Mouse (Mus musculus) limb, embryonic 11.5 days (tissue): ENCODE measurements around the gene Ccr4. TPM values are rescaled to one million over a fixed set of nuclear protein-coding genes. Genes with fewer than 3 reads are reported as not detected.

ENCODE experiments used
- ATAC-seq: fragments of 200-750 bp; cut with Nextera tagmentation; 2 replicates; pipeline ENCODE4 v1.8.0; 2017; ENCODE audit warnings: low read depth; ENCODE audit not compliant: insufficient number of reproducible peaks, low FRiP score, low TSS enrichment
- DNase-seq: peaks from one replicate; pipeline ENCODE4 v3.0.0-alpha.2; 2015; ENCODE audit warnings: low spot score
- H3K27ac ChIP-seq: fragments of 300-500 bp; sonication (generic); replicated peaks from 2 replicates; pipeline ENCODE4 v1.5.1; 2014; ENCODE audit warnings: low read depth, mild to moderate bottlenecking, low read length
- H3K27me3 ChIP-seq: fragments of 300-500 bp; sonication (generic); 2 replicates; pipeline ENCODE4 v1.6.1; 2014; ENCODE audit warnings: mild to moderate bottlenecking, low read length, mixed read lengths; ENCODE audit not compliant: control insufficient read depth, insufficient read depth
- H3K36me3 ChIP-seq: fragments of 300-500 bp; sonication (generic); 2 replicates; pipeline ENCODE4 v1.6.1; 2014; ENCODE audit warnings: mild to moderate bottlenecking, low read length, moderate library complexity, mixed read lengths; ENCODE audit not compliant: control insufficient read depth, insufficient read depth
- H3K4me1 ChIP-seq: fragments of 300-500 bp; sonication (generic); 2 replicates; pipeline ENCODE4 v1.6.1; 2014; ENCODE audit warnings: low read length, mixed read lengths; ENCODE audit not compliant: control insufficient read depth, insufficient read depth
- H3K4me2 ChIP-seq: fragments of 300-500 bp; sonication (generic); 2 replicates; pipeline ENCODE4 v1.6.1; 2014; ENCODE audit warnings: low read depth, mild to moderate bottlenecking, moderate library complexity; ENCODE audit not compliant: severe bottlenecking
- H3K4me3 ChIP-seq: fragments of 300-500 bp; sonication (generic); 2 replicates; pipeline ENCODE4 v1.5.1; 2014; ENCODE audit warnings: low read depth, low read length
- H3K9ac ChIP-seq: fragments of 300-500 bp; sonication (generic); 2 replicates; pipeline ENCODE4 v1.6.1; 2014; ENCODE audit warnings: mild to moderate bottlenecking, low read length
- H3K9me3 ChIP-seq: fragments of 300-500 bp; sonication (generic); 2 replicates; pipeline ENCODE4 v1.6.1; 2016; ENCODE audit warnings: low read length; ENCODE audit not compliant: control insufficient read depth
- WGBS: fragments of 180-500 bp; shearing (Covaris S2); extraction: QIAGEN DNeasy Blood & Tissue Kit; methylation state at CpG from one replicate; pipeline ENCODE4 v1.1.7; 2014; 5-methylcytosine and 5-hydroxymethylcytosine counted together
- polyA plus RNA-seq: library from polyadenylated mRNA; unstranded; fragments of >200 nt; fragmentation: Nextera tagmentation; extraction: Ambion mirVana; gene quantifications from 2 replicates; pipeline ENCODE4 v1.2.1, GENCODE M21; 2014

Ccr4 gene
- polyA plus RNA-seq, 1 experiment from 2014 or later = 0.08 TPM

DNA sequence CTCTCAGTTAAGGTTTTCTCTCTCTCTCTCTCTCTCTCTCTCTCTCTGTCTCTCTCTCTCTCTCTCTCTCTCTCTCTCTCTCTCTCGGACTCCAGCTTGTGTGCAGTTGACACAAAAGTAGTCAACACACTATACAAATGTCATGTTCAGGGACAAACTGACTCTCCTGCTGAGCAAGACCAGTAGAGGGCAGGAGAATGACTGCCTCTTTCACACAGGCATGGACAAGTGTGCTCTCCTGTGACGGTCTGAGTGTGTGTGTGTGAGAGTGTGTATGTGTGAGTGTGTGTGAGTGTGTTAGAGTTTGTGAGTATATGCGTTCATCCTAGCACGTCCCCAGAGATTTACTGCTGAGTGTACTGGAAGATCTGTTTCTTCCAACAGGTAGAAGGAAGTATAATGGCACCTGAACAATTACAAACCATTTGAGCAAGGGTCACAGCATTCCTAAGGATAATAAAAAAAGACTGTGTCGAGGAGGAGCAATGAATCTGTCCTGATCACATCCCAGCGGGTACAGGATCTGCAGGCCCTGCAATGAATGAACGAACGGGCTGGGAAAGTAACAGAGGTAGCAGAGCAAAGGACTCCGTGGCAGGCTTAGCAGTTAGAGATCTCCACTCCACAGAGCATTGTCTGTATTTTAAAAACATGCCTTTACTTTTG, 14.2 kb upstream of the Ccr4 start:
- 60% methylated on average over 9 of the region's 9 CpGs for WGBS
- H3K4me2 ChIP-seq = no peak overlapping the region
- DNase-seq = no peak
- H3K27me3 ChIP-seq = no peaks in the 10 kb centered on the region
- peaks cover 9% of the 10 kb centered on the region for H3K36me3 ChIP-seq
- H3K4me1 ChIP-seq = no peaks in the 10 kb centered on the region
- no peak overlapping the region for H3K27ac ChIP-seq
- no peak overlapping the region for H3K9ac ChIP-seq
- no peak for ATAC-seq
- H3K4me3 ChIP-seq = no peak overlapping the region
- H3K9me3 ChIP-seq = peaks cover 2% of the 10 kb centered on the region; the same call in 1 of the 2 replicates

DNA sequence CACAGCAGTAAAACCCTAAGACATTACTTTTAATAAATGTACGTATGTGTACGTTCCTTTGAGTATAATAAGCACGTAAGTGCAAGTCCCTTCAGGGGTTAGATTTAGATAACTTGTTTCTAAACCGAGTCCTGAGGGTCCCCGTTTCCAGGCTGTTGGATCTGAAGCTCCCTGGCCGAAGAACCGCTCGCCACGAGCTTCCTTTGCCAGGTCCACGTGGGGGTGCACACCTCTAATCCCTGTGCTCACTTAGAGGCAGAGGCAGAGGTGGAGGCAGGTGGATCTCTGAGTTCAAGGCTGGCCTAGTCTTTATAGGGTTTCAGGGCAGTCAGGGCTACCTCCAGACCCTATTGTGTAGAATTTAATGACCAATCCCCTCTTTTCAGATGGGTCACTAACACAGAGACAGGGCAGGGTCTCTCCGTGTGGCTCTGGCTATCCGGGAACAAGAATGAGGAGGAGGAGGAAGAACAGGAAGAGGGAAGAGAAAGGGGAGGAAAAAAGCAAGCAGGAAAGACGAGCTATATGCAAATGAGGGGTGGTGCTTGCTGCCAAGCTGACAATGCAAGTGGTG, 13.3 kb upstream of the Ccr4 start:
- H3K36me3 ChIP-seq = peaks cover 19% of the 10 kb centered on the region
- no peak for ATAC-seq
- no peaks in the 10 kb centered on the region for H3K4me1 ChIP-seq
- WGBS = 86% methylated on average over 13 of the region's 13 CpGs
- H3K27ac ChIP-seq = no peak overlapping the region
- no peak overlapping the region for H3K9ac ChIP-seq
- no peak for DNase-seq
- no peaks in the 10 kb centered on the region for H3K27me3 ChIP-seq
- no peak overlapping the region for H3K4me3 ChIP-seq
- H3K4me2 ChIP-seq = no peak overlapping the region
- H3K9me3 ChIP-seq = peaks cover 11% of the 10 kb centered on the region

GRCm38 (mm10) chr9:114515364-114515763, 10.6 kb upstream of the Ccr4 start, which contains the start of gene C130032M10Rik:
C130032M10Rik (plus strand) TSS chr9:114515697.
- H3K4me3 ChIP-seq = no peak within 1 kb of the TSS
- H3K36me3 ChIP-seq = peaks cover 32% of the 10 kb centered on the region
- ATAC-seq = no peak
- no peak within 1 kb of the TSS for H3K27ac ChIP-seq
- H3K4me2 ChIP-seq = no peak within 1 kb of the TSS
- no peak within 1 kb of the TSS for H3K9ac ChIP-seq
- no peaks in the 10 kb centered on the region for H3K27me3 ChIP-seq
- no peaks in the 10 kb centered on the region for H3K4me1 ChIP-seq
- WGBS = 90% methylated on average over 11 of the region's 11 CpGs
- DNase-seq = no peak
- peaks cover 17% of the 10 kb centered on the region for H3K9me3 ChIP-seq

GRCm38 (mm10) chr9:114512831-114513230, 8.1 kb upstream of the Ccr4 start:
- Histone ChIP-seq H3K4me2 (no peak overlapping the region), H3K9ac (no peak overlapping the region), H3K9me3 (peaks cover 17% of the 10 kb centered on the region), H3K4me3 (no peak overlapping the region), H3K27me3 (no peaks in the 10 kb centered on the region), H3K4me1 (no peaks in the 10 kb centered on the region), H3K27ac (no peak overlapping the region), H3K36me3 (peaks cover 32% of the 10 kb centered on the region)
- 96% methylated on average over 21 of the region's 21 CpGs for WGBS
- DNase-seq (no peak), ATAC-seq (no peak)

- Histone ChIP-seq H3K9ac (no peak overlapping the region), H3K27ac (no peak overlapping the region), H3K9me3 (peaks cover 17% of the 10 kb centered on the region), H3K36me3 (peaks cover 30% of the 10 kb centered on the region), H3K4me3 (no peak overlapping the region), H3K27me3 (no peaks in the 10 kb centered on the region), H3K4me1 (no peaks in the 10 kb centered on the region), H3K4me2 (no peak overlapping the region)
- DNase-seq (no peak), ATAC-seq (no peak)
- WGBS = 93% methylated on average over 9 of the region's 9 CpGs
Observed at GRCm38 (mm10) chr9:114509785-114510184, 5.1 kb upstream of the Ccr4 start.

DNA sequence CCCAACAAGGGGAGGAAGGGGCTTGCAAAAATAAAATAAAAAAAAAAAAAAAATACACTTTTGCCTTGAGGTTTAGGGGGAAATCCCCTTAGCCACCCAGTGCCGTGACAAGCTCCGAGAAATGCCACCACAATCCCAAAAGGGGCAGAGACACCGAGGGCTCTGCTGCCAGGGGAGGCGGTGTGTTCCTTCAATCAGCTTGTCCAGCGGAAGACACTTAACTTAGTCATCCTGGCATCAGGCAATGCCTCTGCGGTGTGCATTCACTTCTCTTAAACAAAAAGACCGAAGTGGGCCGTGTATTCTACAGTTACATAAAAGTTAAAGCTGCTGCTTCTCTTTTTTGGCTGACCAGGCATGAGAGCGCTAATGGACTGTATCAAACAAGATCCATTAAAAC, 2.7 kb upstream of the Ccr4 start:
- Histone ChIP-seq H3K27me3 (no peaks in the 10 kb centered on the region), H3K4me3 (no peak overlapping the region), H3K36me3 (peaks cover 7% of the 10 kb centered on the region; the same call in 1 of the 2 replicates), H3K9ac (no peak overlapping the region), H3K27ac (no peak overlapping the region), H3K4me1 (no peaks in the 10 kb centered on the region), H3K4me2 (no peak overlapping the region), H3K9me3 (no peaks in the 10 kb centered on the region; the same call in 1 of the 2 replicates)
- ATAC-seq (no peak), DNase-seq (no peak)
- WGBS = 95% methylated on average over 9 of the region's 9 CpGs

DNA sequence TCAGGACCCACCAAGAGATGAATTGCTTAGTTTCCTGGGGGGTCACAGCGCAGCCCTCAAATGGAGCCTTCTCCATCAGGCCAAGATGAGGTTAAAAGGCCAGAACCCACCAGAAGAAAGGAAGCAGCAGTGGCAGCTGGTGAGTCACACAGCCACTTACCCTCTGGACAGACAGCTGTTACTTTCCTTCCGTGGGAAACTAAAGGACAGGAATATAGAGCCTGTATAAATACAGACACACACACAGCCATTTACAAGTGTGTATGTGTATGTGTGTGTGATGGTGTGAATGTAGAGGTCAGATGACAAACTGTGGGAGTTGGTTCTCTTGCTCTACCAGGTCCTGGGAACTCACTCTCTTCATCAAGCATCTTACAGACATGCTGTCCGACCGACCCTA, 1.8 kb upstream of the Ccr4 start:
- no peaks in the 10 kb centered on the region for H3K27me3 ChIP-seq
- no peaks in the 10 kb centered on the region for H3K9me3 ChIP-seq
- no peak overlapping the region for H3K4me2 ChIP-seq
- ATAC-seq = no peak
- 83% methylated on average over 4 of the region's 4 CpGs for WGBS
- no peak for DNase-seq
- no peak overlapping the region for H3K9ac ChIP-seq
- H3K27ac ChIP-seq = no peak overlapping the region
- no peak overlapping the region for H3K4me3 ChIP-seq
- peaks cover 3% of the 10 kb centered on the region; the same call in 1 of the 2 replicates for H3K36me3 ChIP-seq
- no peaks in the 10 kb centered on the region for H3K4me1 ChIP-seq

DNA sequence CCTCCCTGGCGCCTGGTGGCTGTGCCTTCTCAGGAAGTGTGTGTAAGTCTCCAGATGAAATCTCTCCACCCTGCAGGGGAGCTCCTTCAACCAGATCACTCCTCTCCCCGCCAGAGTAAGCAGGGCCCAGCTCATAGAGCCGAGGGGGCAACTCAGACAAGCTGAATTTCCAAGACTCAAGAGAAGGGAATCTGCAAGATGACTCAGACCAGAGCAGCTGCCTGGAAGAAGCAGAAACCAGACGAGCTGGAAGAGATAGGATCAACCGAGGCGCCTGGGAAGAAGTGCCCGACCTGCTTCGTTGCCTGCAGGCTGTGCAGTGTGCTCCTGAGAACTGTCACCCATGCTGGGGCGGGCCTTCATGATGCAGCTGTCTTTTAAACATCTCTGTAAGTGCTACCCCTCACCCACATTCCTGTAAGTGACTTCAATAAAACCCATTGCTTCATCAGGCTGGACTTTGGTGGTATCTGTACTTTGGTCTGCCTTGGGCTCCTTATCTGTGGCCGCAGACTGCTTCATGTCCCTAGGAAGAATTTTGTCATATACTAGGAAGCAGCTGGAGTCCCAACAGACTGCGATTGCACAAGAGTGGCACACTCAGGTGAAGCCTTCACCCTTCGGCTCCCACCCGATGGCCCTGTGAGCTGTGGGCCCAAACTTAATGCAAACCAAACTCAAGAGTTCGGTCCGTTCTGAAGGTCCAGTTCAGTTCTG, 1.8 kb downstream of the Ccr4 start:
- Histone ChIP-seq H3K27ac (no peak overlapping the region), H3K9me3 (no peaks in the 10 kb centered on the region), H3K9ac (no peak overlapping the region), H3K4me2 (no peak overlapping the region), H3K4me1 (peaks cover 3% of the 10 kb centered on the region; the same call in 1 of the 2 replicates), H3K27me3 (no peaks in the 10 kb centered on the region), H3K4me3 (no peak overlapping the region), H3K36me3 (no peaks in the 10 kb centered on the region; the same call in 1 of the 2 replicates)
- no peak for DNase-seq
- 71% methylated on average over 15 of the region's 15 CpGs for WGBS
- no peak for ATAC-seq
